Mouse (Mus musculus) T-cell, adult 2 months (primary cell): ENCODE data around the gene Dab2.

ENCODE experiments used
- DNase-seq: peaks from one replicate; pipeline ENCODE4 v3.0.0; 2022; ENCODE audit warnings: low spot score

The Dab2 gene

GRCm38 (mm10) chr15:6299554-6299953, at the start of gene Dab2:
Gene Dab2 (plus strand): TSS chr15:6299788.
- no peak for DNase-seq

- no peak for DNase-seq
These were observed 46.1 kb upstream of the Dab2 start for GRCm38 (mm10) chr15:6253471-6253870.

GRCm38 (mm10) chr15:6254383-6254782, 45.2 kb upstream of the Dab2 start:
- no peak for DNase-seq

GRCm38 (mm10) chr15:6257049-6257448, 42.5 kb upstream of the Dab2 start:
- no peak for DNase-seq

- no peak for DNase-seq
These were observed 39.4 kb upstream of the Dab2 start for GRCm38 (mm10) chr15:6259957-6260740.

GRCm38 (mm10) chr15:6260741-6261430, 38.7 kb upstream of the Dab2 start:
- no peak for DNase-seq

- DNase-seq = no peak
These were observed 32.3 kb upstream of the Dab2 start for GRCm38 (mm10) chr15:6267147-6267758.

GRCm38 (mm10) chr15:6278606-6279468, 20.8 kb upstream of the Dab2 start:
- no peak for DNase-seq

GRCm38 (mm10) chr15:6280021-6280451, 19.6 kb upstream of the Dab2 start:
- no peak for DNase-seq

GRCm38 (mm10) chr15:6283249-6283648, 16.3 kb upstream of the Dab2 start:
- DNase-seq = no peak

- DNase-seq = no peak
These were observed 3.5 kb upstream of the Dab2 start for GRCm38 (mm10) chr15:6296071-6296470.

- no peak for DNase-seq
These were observed 862 bp upstream of the Dab2 start for GRCm38 (mm10) chr15:6298726-6299125.

- DNase-seq = no peak
These were observed 2.6 kb downstream of the Dab2 start for GRCm38 (mm10) chr15:6302219-6302618.

GRCm38 (mm10) chr15:6303822-6304221, 4.2 kb downstream of the Dab2 start:
- DNase-seq = no peak

- DNase-seq = no peak
These were observed 10.0 kb downstream of the Dab2 start for GRCm38 (mm10) chr15:6309633-6310032.

- DNase-seq = no peak
These were observed 10.8 kb downstream of the Dab2 start for GRCm38 (mm10) chr15:6310417-6310816.

GRCm38 (mm10) chr15:6312396-6312795, 12.8 kb downstream of the Dab2 start:
- no peak for DNase-seq

- DNase-seq = no peak
These were observed 19.8 kb downstream of the Dab2 start for GRCm38 (mm10) chr15:6319352-6319751.

- DNase-seq = no peak
These were observed 20.9 kb downstream of the Dab2 start for GRCm38 (mm10) chr15:6320501-6320900.

- no peak for DNase-seq
These were observed 21.7 kb downstream of the Dab2 start for GRCm38 (mm10) chr15:6321263-6321662.

- no peak for DNase-seq
These were observed 22.7 kb downstream of the Dab2 start for GRCm38 (mm10) chr15:6322311-6322710.

- no peak for DNase-seq
These were observed 24.0 kb downstream of the Dab2 start for GRCm38 (mm10) chr15:6323577-6323976.
